Mouse (Mus musculus): Measurements from ENCODE around the gene Foxc1.

DNA sequence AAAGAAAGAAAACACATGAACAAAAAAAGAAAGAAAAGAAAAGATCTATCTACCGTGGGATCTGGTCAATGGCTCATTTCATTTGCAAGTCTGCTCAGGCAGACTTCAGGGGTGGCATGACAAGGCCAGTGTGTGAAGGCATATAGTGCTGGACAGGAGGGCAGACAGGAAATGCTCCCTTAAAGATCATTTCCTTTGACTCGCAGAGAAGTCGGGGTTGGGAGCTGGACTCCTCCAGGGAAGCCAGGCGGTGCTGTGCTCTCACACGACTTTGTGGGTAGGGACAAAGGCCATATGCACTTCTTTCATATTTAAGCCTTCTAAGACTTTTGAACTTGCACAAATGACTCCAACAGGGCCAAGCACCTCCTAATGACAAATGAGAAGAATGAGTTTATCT, 16.9 kb downstream of the Foxc1 start:
- TF ChIP-seq POLR2A (IDR thresholded peaks at IDR 0.05; ENCODE audit: low read depth, low read length), result no peak
- TF ChIP-seq CTCF (IDR thresholded peaks at IDR 0.05; ENCODE audit: extremely low read depth, insufficient read length, insufficient replicate concordance, low read depth, low read length), result no peak
